ENCODE assay signal across 27 mouse cellular contexts in genomic region chr16:8232079-8232478, GRCm38 (mm10).
DNase-seq lines count a peak whose midpoint lies in the region; ATAC-seq lines count a peak whose summit lies in the region.
"Had no signal": no experiment of that assay in that cellular context is flagged by ENCODE, and none has a peak within 500 bp of the region (broad histone marks: within the 10 kb centered on the region; RNA-seq: fewer than 3 reads in every experiment).

No protein-coding gene starts in this region.

- H3K27me3 ChIP-seq in heart, embryonic 14.5 days (ENCODE audit: control insufficient read depth, insufficient read depth, low read length), result no peaks in the 10 kb centered on the region
- H3K27me3 ChIP-seq in intestine, embryonic 15.5 days (replicated peaks), result no peaks in the 10 kb centered on the region
- H3K27me3 ChIP-seq: embryonic facial prominence, embryonic 13.5 days had no signal

- no peaks in the 10 kb centered on the region for H3K9me3 ChIP-seq in heart, embryonic 14.5 days (ENCODE audit: control insufficient read depth, low read length)
- H3K9me3 ChIP-seq in intestine, embryonic 15.5 days, result no peaks in the 10 kb centered on the region
- H3K9me3 ChIP-seq: embryonic facial prominence, embryonic 13.5 days had no signal

- peak overlapping the region; percentile 92 to 94 for H3K27ac ChIP-seq in heart, embryonic 14.5 days (replicated peaks in 1 of 2; ENCODE audit: control insufficient read depth in 1 of 2, insufficient read depth in 1 of 2, low read depth in 2 of 2, low read length in 2 of 2)
- no peak overlapping the region for H3K27ac ChIP-seq in intestine, embryonic 15.5 days
- H3K27ac ChIP-seq: embryonic facial prominence, embryonic 13.5 days; hindbrain, postnatal 0 days; macrophage; stomach, postnatal 0 days had no signal

- H3K4me3 ChIP-seq in heart, embryonic 14.5 days (ENCODE audit: control insufficient read depth in 1 of 2, insufficient read depth in 1 of 2, low read depth in 1 of 2, low read length in 2 of 2), result no peak overlapping the region
- no peak overlapping the region for H3K4me3 ChIP-seq in intestine, embryonic 15.5 days (replicated peaks)
- H3K4me3 ChIP-seq: embryonic facial prominence, embryonic 13.5 days; erythroblast, embryonic 14.5 days; myocyte had no signal

- WGBS in heart, embryonic 14.5 days, result 22% methylated on average over 4 of the region's 4 CpGs
- WGBS in intestine, embryonic 15.5 days, result 70% methylated on average over 4 of the region's 4 CpGs

- peak; percentile 11 for DNase-seq in gastrocnemius, adult 18-20 months (ENCODE audit: low spot score)
- no peak for DNase-seq in gastrocnemius, postnatal 25 days
- DNase-seq in heart, adult 8-10 months (ENCODE audit: low spot score), result peak; percentile 57
- peak; percentile 35 for DNase-seq in heart, postnatal 4 days
- DNase-seq in frontal cortex, postnatal 10 days (ENCODE audit: low spot score in 2 of 2), result no peak
- DNase-seq: cerebellum, adult 2 months; cerebellum, postnatal 36 days; embryo, embryonic 11 days; gastrocnemius, postnatal 14 days; kidney, postnatal 25 days; layer of hippocampus, postnatal 36 days; liver, postnatal 0 days; right cerebral cortex, adult 18-20 months; thymus, adult 2 months had no signal

- H3K36me3 ChIP-seq in heart, embryonic 14.5 days (ENCODE audit: control insufficient read depth, insufficient read depth, low read length), result no peaks in the 10 kb centered on the region
- H3K36me3 ChIP-seq in intestine, embryonic 15.5 days, result no peaks in the 10 kb centered on the region
- H3K36me3 ChIP-seq: embryonic facial prominence, embryonic 13.5 days had no signal

- no peak overlapping the region for H3K4me2 ChIP-seq in heart, embryonic 14.5 days (ENCODE audit: low read length)
- H3K4me2 ChIP-seq in intestine, embryonic 15.5 days (replicated peaks), result no peak overlapping the region
- H3K4me2 ChIP-seq: embryonic facial prominence, embryonic 13.5 days had no signal

- ATAC-seq in heart, embryonic 14.5 days (ENCODE audit: insufficient number of reproducible peaks, insufficient read depth, low FRiP score, low read depth), result peak; percentile 83
- ATAC-seq in intestine, embryonic 15.5 days, result no peak
- ATAC-seq: CD4-positive, CD25-positive, alpha-beta regulatory T cell, adult 4 months; forebrain, embryonic 14.5 days; hindbrain, postnatal 0 days; intestine, postnatal 0 days; liver, postnatal 0 days; lung, postnatal 0 days; midbrain, embryonic 16.5 days had no signal

- H3K9ac ChIP-seq in heart, embryonic 14.5 days (ENCODE audit: low read length), result 0 out of 2 replicates have a peak overlapping the region, but pooled peaks have one; percentile 8
- no peak overlapping the region for H3K9ac ChIP-seq in intestine, embryonic 15.5 days
- H3K9ac ChIP-seq: embryonic facial prominence, embryonic 13.5 days; liver, postnatal 0 days had no signal

- peaks cover 3 to 19% of the 10 kb centered on the region in 2 experiments; a peak in 3 of 4 replicates for H3K4me1 ChIP-seq in heart, embryonic 14.5 days (ENCODE audit: control insufficient read depth in 2 of 2, insufficient read depth in 2 of 2, low read length in 2 of 2)
- H3K4me1 ChIP-seq in intestine, embryonic 15.5 days (replicated peaks), result no peaks in the 10 kb centered on the region
- H3K4me1 ChIP-seq: embryonic facial prominence, embryonic 13.5 days had no signal

Comparison
In these comparisons a context has a peak if more than half of its experiments do, and no peak if none do; other contexts are left out.
1. DNase-seq: peak in gastrocnemius, adult 18-20 months (single experiment), heart, adult 8-10 months (single experiment) and heart, postnatal 4 days (single experiment); none in gastrocnemius, postnatal 25 days (single experiment) and frontal cortex, postnatal 10 days (0 of 2).